Mouse (Mus musculus) left cerebral cortex, postnatal 14 days (tissue): ENCODE data around the gene Grk4. TPM values are rescaled to one million over a fixed set of nuclear protein-coding genes. Genes with fewer than 3 reads are reported as not detected.
"Not testable (repeated sequence)": the region's sequence is repeated elsewhere in the genome, so short reads cannot be mapped to it uniquely, and the experiment has no call there.

ENCODE experiments used
- DNase-seq, 2 experiments: peaks; one replicate each; pipeline ENCODE4 v3.0.0; 2021 to 2022; ENCODE audit warnings: low spot score in 2 of 2, mixed read lengths in 1 of 2
- intact Hi-C: fragments of 180-260 bp; cut with DNase I; formaldehyde crosslinking; loops from one replicate; pipeline ENCODE4 v1.15.1; 2025
- total RNA-seq, 2 experiments: library from RNA; stranded (reverse); gene quantifications; 2 replicates each; pipeline ENCODE4 v1.2.3; 2021

Gene Grk4
- total RNA-seq, 2 experiments from 2014 or later: 3.4 to 4.0 TPM

DNA sequence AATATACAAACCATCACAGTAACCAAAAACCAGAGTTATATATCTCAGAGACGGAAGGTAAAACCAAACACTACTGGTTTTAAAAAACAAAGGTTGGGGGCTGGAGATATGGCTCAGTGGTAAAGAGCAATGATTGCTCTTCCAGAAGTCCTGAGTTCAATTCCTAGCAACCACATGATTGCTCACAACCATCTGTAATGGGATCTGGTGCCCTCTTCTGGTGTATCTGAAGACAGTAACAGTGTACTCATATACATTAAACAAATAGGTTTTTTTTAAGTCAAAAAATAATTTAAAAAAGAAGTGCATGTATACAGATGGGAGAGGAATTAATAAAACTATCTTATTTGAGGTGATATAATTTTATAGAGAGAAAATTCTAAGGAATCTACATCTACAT, 29.7 kb downstream of the Grk4 start:
- no peak for DNase-seq
- intact Hi-C loops: no loop called here

- intact Hi-C loops: no loop called here
- no peak for DNase-seq
Measured at GRCm38 (mm10) chr5:34692782-34693181, 32.6 kb downstream of the Grk4 start.

- intact Hi-C loops: no loop called here
- no peak for DNase-seq
Measured at GRCm38 (mm10) chr5:34695521-34695920, 35.3 kb downstream of the Grk4 start.

GRCm38 (mm10) chr5:34708436-34708835, 48.3 kb downstream of the Grk4 start:
- no peak for DNase-seq
- intact Hi-C loops: no loop called here

DNA sequence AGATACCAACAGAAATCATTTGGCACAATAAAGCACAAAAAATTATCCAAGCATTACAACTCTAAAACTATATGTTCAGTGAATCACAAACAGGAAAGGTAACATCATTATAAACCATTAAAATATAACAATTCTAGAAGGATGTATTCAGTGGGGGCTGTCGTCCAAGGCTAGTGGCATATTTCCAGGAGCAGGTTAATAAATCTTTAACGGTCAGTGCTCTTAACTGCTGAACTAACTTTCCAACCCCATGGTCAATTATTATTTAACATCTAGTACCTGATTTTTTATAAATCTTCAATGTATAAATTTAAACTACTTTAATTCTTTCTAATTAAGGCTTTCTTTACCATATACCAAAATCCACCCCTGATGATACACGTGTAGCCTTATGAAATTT, 54.2 kb downstream of the Grk4 start:
- intact Hi-C loops, DNase-seq: not testable (repeated sequence)

- intact Hi-C loops: no loop called here
- no peak for DNase-seq
Measured at GRCm38 (mm10) chr5:34714816-34715215, 54.6 kb downstream of the Grk4 start.

GRCm38 (mm10) chr5:34729141-34729540, 69.0 kb downstream of the Grk4 start:
- no peak for DNase-seq
- intact Hi-C loops: no loop called here

GRCm38 (mm10) chr5:34730255-34730654, 70.1 kb downstream of the Grk4 start:
- intact Hi-C loops: no loop called here
- no peak for DNase-seq

- no peak for DNase-seq
Measured at GRCm38 (mm10) chr5:34751477-34751876, 91.3 kb downstream of the Grk4 start.

DNA sequence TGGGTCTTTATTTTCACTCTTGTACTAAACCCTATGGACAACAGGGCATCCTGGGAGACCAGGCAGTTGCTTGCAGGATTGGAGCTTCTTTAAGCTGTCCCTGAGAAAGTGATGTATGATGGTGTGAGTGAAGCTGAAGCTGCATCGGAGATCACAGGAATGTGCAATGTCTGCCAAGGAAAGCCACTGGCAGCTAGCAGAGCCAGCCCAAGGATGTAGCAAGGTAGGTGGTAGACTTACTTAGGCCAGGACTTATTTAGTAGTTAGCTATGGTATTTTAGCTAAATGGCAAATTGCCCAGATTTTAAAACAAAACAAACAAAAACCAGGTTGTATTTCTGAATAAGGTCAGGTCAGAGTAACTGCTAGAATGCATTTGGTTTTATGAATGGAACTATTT, 98.6 kb downstream of the Grk4 start:
- intact Hi-C loops: no loop called here
- DNase-seq: no peak

More at GRCm38 (mm10) chr5:34751477-34751876, 91.3 kb downstream of the Grk4 start:
- intact Hi-C loops: no loop called here

GRCm38 (mm10) chr5:34760850-34761508, 100.8 kb downstream of the Grk4 start:
- peak in 1 of 2 experiments; percentile 16 for DNase-seq
- intact Hi-C loops: loop anchor here (5.0 kb wide), 1 partner anchor 99 kb away; the partner anchor contains the start of genes Grk4 and Nop14

DNA sequence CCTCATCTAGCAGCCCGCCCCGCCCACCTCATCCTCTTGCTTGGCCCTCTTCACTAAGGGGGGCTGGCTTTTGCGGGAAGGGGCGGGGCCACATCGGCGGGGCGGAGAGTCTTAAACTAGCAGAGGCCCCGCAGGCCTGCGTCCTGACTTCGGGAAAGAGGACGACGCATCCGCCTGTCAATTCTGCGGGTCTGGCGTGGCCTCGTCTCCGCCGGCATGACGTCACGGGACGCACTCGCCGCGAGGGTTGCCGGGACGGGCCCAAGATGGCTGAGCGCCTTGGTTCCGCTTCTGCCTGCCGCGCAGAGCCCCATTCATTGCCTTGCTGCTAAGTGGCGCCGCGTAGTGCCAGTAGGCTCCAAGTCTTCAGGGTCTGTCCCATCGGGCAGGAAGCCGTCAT, 101.3 kb downstream of the Grk4 start, which contains the start of gene Htt:
Gene Htt (plus strand): TSS at position 232 of the 400 bp plus-strand sequence.
- DNase-seq: peak; percentile 96 to 99
- intact Hi-C loops: loop anchor here (5.0 kb wide), 1 partner anchor 99 kb away; the partner anchor contains the start of genes Grk4 and Nop14

DNA sequence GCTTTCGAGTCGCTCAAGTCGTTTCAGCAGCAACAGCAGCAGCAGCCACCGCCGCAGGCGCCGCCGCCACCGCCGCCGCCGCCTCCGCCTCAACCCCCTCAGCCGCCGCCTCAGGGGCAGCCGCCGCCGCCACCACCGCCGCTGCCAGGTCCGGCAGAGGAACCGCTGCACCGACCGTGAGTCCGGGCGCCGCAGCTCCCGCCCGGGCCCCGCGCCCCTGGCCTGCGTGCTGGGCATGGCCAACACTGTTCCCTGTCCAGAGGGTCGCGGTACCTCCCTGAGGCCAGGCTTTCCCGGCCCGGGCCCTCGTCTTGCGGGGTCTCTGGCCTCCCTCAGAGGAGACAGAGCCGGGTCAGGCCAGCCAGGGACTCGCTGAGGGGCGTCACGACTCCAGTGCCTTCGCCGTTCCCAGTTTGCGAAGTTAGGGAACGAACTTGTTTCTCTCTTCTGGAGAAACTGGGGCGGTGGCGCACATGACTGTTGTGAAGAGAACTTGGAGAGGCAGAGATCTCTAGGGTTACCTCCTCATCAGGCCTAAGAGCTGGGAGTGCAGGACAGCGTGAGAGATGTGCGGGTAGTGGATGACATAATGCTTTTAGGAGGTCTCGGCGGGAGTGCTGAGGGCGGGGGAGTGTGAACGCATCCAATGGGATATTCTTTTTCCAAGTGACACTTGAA, 101.9 kb downstream of the Grk4 start:
- peak; percentile 38 to 65 for DNase-seq
- intact Hi-C loops: loop anchor here (5.0 kb wide), 1 partner anchor 100 kb away; the partner anchor contains the start of genes Grk4 and Nop14

- intact Hi-C loops: no loop called here
- DNase-seq: no peak
Measured at GRCm38 (mm10) chr5:34771818-34772217, 111.6 kb downstream of the Grk4 start.

GRCm38 (mm10) chr5:34772696-34773245, 112.6 kb downstream of the Grk4 start:
- intact Hi-C loops: no loop called here
- no peak for DNase-seq

DNA sequence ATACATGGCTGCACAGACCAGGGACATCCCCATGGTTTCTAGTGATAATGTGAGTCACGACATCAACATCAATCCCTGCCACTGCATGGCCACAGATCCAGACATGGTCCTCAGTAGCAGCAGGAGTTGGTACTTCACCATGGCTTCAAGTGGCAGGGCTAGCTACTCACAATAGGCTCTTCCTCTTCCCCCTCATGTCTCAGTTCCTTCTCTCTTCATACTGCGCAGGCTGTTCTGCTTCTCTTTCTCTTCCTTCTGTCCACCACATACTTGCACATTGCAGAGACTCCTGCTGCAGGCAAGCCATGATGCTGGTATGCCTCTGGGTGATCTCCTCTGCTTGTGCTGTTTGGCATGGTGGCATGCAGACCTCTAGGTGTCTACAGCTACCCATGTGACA, 113.2 kb downstream of the Grk4 start:
- intact Hi-C loops: no loop called here
- DNase-seq: no peak

DNA sequence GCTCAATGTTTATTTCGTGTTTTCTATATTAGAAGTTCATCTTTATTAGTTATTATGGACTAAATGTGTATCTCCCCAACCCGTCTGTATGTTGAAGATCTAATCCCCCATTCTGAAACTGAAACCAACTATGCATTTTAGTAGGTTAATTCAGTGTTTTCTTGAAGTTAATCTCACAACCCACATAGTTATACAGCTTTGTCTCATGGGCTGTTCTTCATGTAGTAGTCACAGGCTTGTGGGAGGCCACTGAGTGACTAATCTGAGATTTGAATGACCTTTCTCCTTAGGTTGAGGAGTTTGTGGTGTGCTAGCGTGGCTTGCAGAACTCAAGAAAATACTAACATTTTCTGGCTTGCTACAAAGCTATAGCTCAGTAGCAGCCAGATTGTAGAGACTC, 124.8 kb downstream of the Grk4 start:
- intact Hi-C loops: no loop called here
- no peak for DNase-seq

GRCm38 (mm10) chr5:34791141-34791540, 131.0 kb downstream of the Grk4 start:
- intact Hi-C loops: loop anchor here (5.0 kb wide), 1 partner anchor 49 kb away; no protein-coding TSS in a partner anchor
- no peak for DNase-seq

DNA sequence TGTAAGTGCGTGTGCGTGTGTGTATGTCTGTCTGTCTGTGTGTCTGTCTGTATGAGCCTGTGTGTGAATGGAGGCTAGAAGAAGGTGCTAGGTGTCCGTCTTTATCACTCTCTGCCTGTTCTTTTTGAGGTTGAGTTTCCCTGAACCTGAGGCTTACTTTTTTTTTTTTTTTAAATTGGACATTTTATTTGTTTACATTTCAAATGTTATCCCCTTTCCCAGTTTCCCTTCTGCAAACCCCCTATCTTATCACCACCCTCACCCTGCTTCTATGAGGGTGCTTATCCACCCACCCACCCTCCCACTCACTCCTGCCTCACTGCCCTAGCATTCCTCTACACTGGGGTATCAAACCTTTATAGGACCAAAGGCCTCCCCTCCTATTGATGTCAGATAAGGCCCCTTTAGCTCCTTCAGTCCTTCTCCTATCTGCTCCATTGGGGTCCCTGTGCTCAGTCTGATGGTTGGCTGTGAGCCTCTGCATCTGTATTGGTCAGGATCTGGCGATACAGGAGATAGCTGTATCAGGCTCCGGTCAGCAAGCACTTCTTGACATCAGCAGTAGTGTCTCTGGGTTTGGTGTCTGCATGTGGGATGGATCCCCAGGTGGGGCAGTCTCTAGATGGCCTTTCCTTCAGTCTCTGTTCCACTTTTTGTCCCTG, 140.2 kb downstream of the Grk4 start:
- no peak for DNase-seq
- intact Hi-C loops: no loop called here
